Mouse (Mus musculus) lung, postnatal 14 days (tissue): ENCODE measurements around the gene Fam234b.
A peak's percentile ranks its signal among the peaks of the same experiment; 100 is the strongest.

Experiments used
- DNase-seq: peaks from one replicate; pipeline ENCODE4 v3.0.0; 2021

The Fam234b gene

GRCm38 (mm10) chr6:135275231-135275630, 77.5 kb downstream of the Fam234b start:
- no peak for DNase-seq

GRCm38 (mm10) chr6:135276474-135277295, 78.9 kb downstream of the Fam234b start:
- DNase-seq, result no peak

GRCm38 (mm10) chr6:135278302-135278701, 80.5 kb downstream of the Fam234b start:
- DNase-seq, result no peak

- DNase-seq, result no peak
These were observed 81.5 kb downstream of the Fam234b start for GRCm38 (mm10) chr6:135279286-135279685.

- no peak for DNase-seq
These were observed 82.1 kb downstream of the Fam234b start for GRCm38 (mm10) chr6:135279856-135280255.

- peak; percentile 33 for DNase-seq
These were observed 94.6 kb downstream of the Fam234b start for GRCm38 (mm10) chr6:135292391-135292790.

GRCm38 (mm10) chr6:135294150-135294549, 96.4 kb downstream of the Fam234b start:
- DNase-seq, result no peak
